Mouse (Mus musculus): Measurements from ENCODE around the gene Fkbpl. TPM values are rescaled to one million over a fixed set of nuclear protein-coding genes. Genes with fewer than 3 reads are reported as not detected.

Gene Fkbpl
- polyA plus RNA-seq, 1 experiment from 2014 or later, result 5.6 TPM

- H3K4me3 ChIP-seq (ENCODE audit: low read depth, low read length), result no peak overlapping the region
- no peaks in the 10 kb centered on the region for H3K27me3 ChIP-seq (ENCODE audit: insufficient read depth, low read length)
- no peak overlapping the region for H3K27ac ChIP-seq (ENCODE audit: low read depth)
- no peaks in the 10 kb centered on the region for H3K9me3 ChIP-seq (ENCODE audit: low read length)
- WGBS (ENCODE audit: insufficient replicate concordance), result 70% methylated on average over 18 of the region's 18 CpGs
- TF ChIP-seq CTCF (IDR thresholded peaks at IDR 0.05; ENCODE audit: low read depth), result no peak
- TF ChIP-seq EP300 (IDR thresholded peaks at IDR 0.05; ENCODE audit: low read depth), result no peak
- DNase-seq (no peak), ATAC-seq (no peak)
- peaks cover 22% of the 10 kb centered on the region for H3K36me3 ChIP-seq (replicated peaks; ENCODE audit: insufficient read depth, low read length)
- no peak overlapping the region for H3K9ac ChIP-seq (replicated peaks)
- H3K4me2 ChIP-seq (ENCODE audit: low read depth, low read length), result no peak overlapping the region
- H3K4me1 ChIP-seq (ENCODE audit: insufficient read depth), result peaks cover 33% of the 10 kb centered on the region
Observed at GRCm38 (mm10) chr17:34649106-34649864, 4.7 kb downstream of the Fkbpl start.

GRCm38 (mm10) chr17:34650781-34651180 is 6.2 kb downstream of the Fkbpl start:
- WGBS (ENCODE audit: insufficient replicate concordance), result 89% methylated on average over 14 of the region's 14 CpGs
- Histone ChIP-seq H3K9ac (replicated peaks) (no peak overlapping the region), H3K4me1 (ENCODE audit: insufficient read depth) (peaks cover 24% of the 10 kb centered on the region), H3K27me3 (ENCODE audit: insufficient read depth, low read length) (no peaks in the 10 kb centered on the region), H3K4me2 (ENCODE audit: low read depth, low read length) (no peak overlapping the region), H3K9me3 (ENCODE audit: low read length) (no peaks in the 10 kb centered on the region), H3K36me3 (replicated peaks; ENCODE audit: insufficient read depth, low read length) (peaks cover 24% of the 10 kb centered on the region), H3K27ac (ENCODE audit: low read depth) (no peak overlapping the region), H3K4me3 (ENCODE audit: low read depth, low read length) (no peak overlapping the region)
- DNase-seq (no peak), ATAC-seq (no peak)
- TF ChIP-seq CTCF (IDR thresholded peaks at IDR 0.05; ENCODE audit: low read depth) (no peak), EP300 (IDR thresholded peaks at IDR 0.05; ENCODE audit: low read depth) (no peak)

GRCm38 (mm10) chr17:34651507-34652221 is 7.1 kb downstream of the Fkbpl start:
- TF ChIP-seq CTCF (IDR thresholded peaks at IDR 0.05; ENCODE audit: low read depth), result peak; percentile 75
- no peak for TF ChIP-seq EP300 (IDR thresholded peaks at IDR 0.05; ENCODE audit: low read depth)
- DNase-seq (peak; percentile 59), ATAC-seq (no peak)
- Histone ChIP-seq H3K4me1 (ENCODE audit: insufficient read depth) (peaks cover 19% of the 10 kb centered on the region), H3K4me3 (ENCODE audit: low read depth, low read length) (no peak overlapping the region), H3K36me3 (replicated peaks; ENCODE audit: insufficient read depth, low read length) (peaks cover 24% of the 10 kb centered on the region), H3K27me3 (ENCODE audit: insufficient read depth, low read length) (no peaks in the 10 kb centered on the region), H3K9me3 (ENCODE audit: low read length) (no peaks in the 10 kb centered on the region), H3K4me2 (ENCODE audit: low read depth, low read length) (no peak overlapping the region), H3K27ac (ENCODE audit: low read depth) (no peak overlapping the region), H3K9ac (replicated peaks) (no peak overlapping the region)
- WGBS (ENCODE audit: insufficient replicate concordance), result 55% methylated on average over 19 of the region's 19 CpGs

GRCm38 (mm10) chr17:34652546-34652945 is 8.0 kb downstream of the Fkbpl start:
- peaks cover 16% of the 10 kb centered on the region for H3K4me1 ChIP-seq (ENCODE audit: insufficient read depth)
- peaks cover 3% of the 10 kb centered on the region; the same call in 1 of the 2 replicates for H3K27me3 ChIP-seq (ENCODE audit: insufficient read depth, low read length)
- no peak overlapping the region for H3K4me3 ChIP-seq (ENCODE audit: low read depth, low read length)
- ATAC-seq (no peak), DNase-seq (no peak)
- WGBS (ENCODE audit: insufficient replicate concordance), result 87% methylated on average over 10 of the region's 10 CpGs
- H3K4me2 ChIP-seq (ENCODE audit: low read depth, low read length), result no peak overlapping the region
- no peaks in the 10 kb centered on the region for H3K9me3 ChIP-seq (ENCODE audit: low read length)
- H3K27ac ChIP-seq (ENCODE audit: low read depth), result no peak overlapping the region
- peaks cover 24% of the 10 kb centered on the region for H3K36me3 ChIP-seq (replicated peaks; ENCODE audit: insufficient read depth, low read length)
- TF ChIP-seq CTCF (IDR thresholded peaks at IDR 0.05; ENCODE audit: low read depth) (no peak), EP300 (IDR thresholded peaks at IDR 0.05; ENCODE audit: low read depth) (no peak)
- no peak overlapping the region for H3K9ac ChIP-seq (replicated peaks)

GRCm38 (mm10) chr17:34652985-34653384 is 8.4 kb downstream of the Fkbpl start:
- ATAC-seq (no peak), DNase-seq (no peak)
- no peak for TF ChIP-seq EP300 (IDR thresholded peaks at IDR 0.05; ENCODE audit: low read depth)
- TF ChIP-seq CTCF (IDR thresholded peaks at IDR 0.05; ENCODE audit: low read depth), result no peak
- Histone ChIP-seq H3K36me3 (replicated peaks; ENCODE audit: insufficient read depth, low read length) (peaks cover 24% of the 10 kb centered on the region), H3K9ac (replicated peaks) (no peak overlapping the region), H3K27ac (ENCODE audit: low read depth) (no peak overlapping the region), H3K9me3 (ENCODE audit: low read length) (no peaks in the 10 kb centered on the region), H3K4me1 (ENCODE audit: insufficient read depth) (peaks cover 12% of the 10 kb centered on the region), H3K27me3 (ENCODE audit: insufficient read depth, low read length) (peaks cover 3% of the 10 kb centered on the region; the same call in 1 of the 2 replicates), H3K4me3 (ENCODE audit: low read depth, low read length) (no peak overlapping the region), H3K4me2 (ENCODE audit: low read depth, low read length) (no peak overlapping the region)
- 87% methylated on average over 8 of the region's 8 CpGs for WGBS (ENCODE audit: insufficient replicate concordance)

GRCm38 (mm10) chr17:34653746-34654285 is 9.3 kb downstream of the Fkbpl start:
- Histone ChIP-seq H3K4me1 (ENCODE audit: insufficient read depth) (peaks cover 6% of the 10 kb centered on the region), H3K36me3 (replicated peaks; ENCODE audit: insufficient read depth, low read length) (peaks cover 24% of the 10 kb centered on the region)

More at GRCm38 (mm10) chr17:34653746-34654285, 9.3 kb downstream of the Fkbpl start:
- WGBS (ENCODE audit: insufficient replicate concordance), result 62% methylated on average over 9 of the region's 9 CpGs
- H3K27me3 ChIP-seq (ENCODE audit: insufficient read depth, low read length), result peaks cover 3% of the 10 kb centered on the region; the same call in 1 of the 2 replicates
- DNase-seq, result peak; percentile 64
- TF ChIP-seq CTCF (IDR thresholded peaks at IDR 0.05; ENCODE audit: low read depth) (peak; percentile 86), EP300 (IDR thresholded peaks at IDR 0.05; ENCODE audit: low read depth) (no peak)
- ATAC-seq, result no peak
- no peak overlapping the region for H3K9ac ChIP-seq (replicated peaks)
- H3K4me2 ChIP-seq (ENCODE audit: low read depth, low read length), result no peak overlapping the region
- H3K27ac ChIP-seq (ENCODE audit: low read depth), result no peak overlapping the region
- H3K4me3 ChIP-seq (ENCODE audit: low read depth, low read length), result no peak overlapping the region
- H3K9me3 ChIP-seq (ENCODE audit: low read length), result no peaks in the 10 kb centered on the region

Data from liver, postnatal 0 days (tissue).